Mouse (Mus musculus) bone marrow, adult 2 months (tissue): ENCODE measurements around the gene Pcx. TPM values are rescaled to one million over a fixed set of nuclear protein-coding genes. Genes with fewer than 3 reads are reported as not detected.

Experiments used
- H3K27ac ChIP-seq: fragments of 200-500 bp; 2 replicates; pipeline ENCODE4 v1.5.1; 2012; ENCODE audit warnings: low read depth, mild to moderate bottlenecking, control low read depth, inconsistent platforms, low read length; ENCODE audit not compliant: control insufficient read depth, poor library complexity, insufficient read depth
- H3K4me1 ChIP-seq: fragments of 200-500 bp; 2 replicates; pipeline ENCODE4 v1.6.1; 2011; ENCODE audit warnings: low read length; ENCODE audit not compliant: control insufficient read depth, insufficient read depth
- H3K4me3 ChIP-seq: fragments of 200-500 bp; replicated peaks from 2 replicates; pipeline ENCODE3; 2011; ENCODE audit warnings: mild to moderate bottlenecking, low read depth, low read length, control low read depth; ENCODE audit not compliant: control insufficient read depth
- CTCF ChIP-seq: fragments of 200-500 bp; IDR thresholded peaks from 2 replicates; pipeline ENCODE4 v1.5.1; 2011; ENCODE audit warnings: low read length, control low read depth; ENCODE audit not compliant: control insufficient read depth, insufficient read depth
- POLR2A ChIP-seq: fragments of 200-500 bp; IDR thresholded peaks from 2 replicates; pipeline ENCODE4 v1.6.1; 2011; ENCODE audit warnings: low read depth, mild to moderate bottlenecking, control low read depth, low read length, borderline replicate concordance; ENCODE audit not compliant: control insufficient read depth
- WGBS: fragments of 180-500 bp; shearing (Covaris S2); methylation state at CpG from one replicate; pipeline ENCODE4 v1.1.7; 2018; 5-methylcytosine and 5-hydroxymethylcytosine counted together
- polyA plus RNA-seq: library from polyadenylated mRNA; stranded (reverse); fragments of >200 nt; gene quantifications from 2 replicates; pipeline ENCODE4 v1.2.4, GENCODE M21; 2011; ENCODE audit warnings: low replicate concordance; ENCODE audit not compliant: missing spikeins, insufficient read depth, insufficient read length

The Pcx gene
- polyA plus RNA-seq, 1 experiment, result 8.7 TPM

GRCm38 (mm10) chr19:4620721-4621120 is 110.4 kb downstream of the Pcx start:
- peaks cover 3% of the 10 kb centered on the region for H3K4me1 ChIP-seq
- 85% methylated on average over 7 of the region's 7 CpGs for WGBS
- H3K27ac ChIP-seq, result no peak overlapping the region
- no peak overlapping the region for H3K4me3 ChIP-seq
- TF ChIP-seq POLR2A (no peak), CTCF (no peak)

- WGBS, result 84% methylated on average over 5 of the region's 5 CpGs
- no peak overlapping the region for H3K27ac ChIP-seq
- no peak overlapping the region for H3K4me3 ChIP-seq
- TF ChIP-seq CTCF, result no peak
- no peak for TF ChIP-seq POLR2A
- H3K4me1 ChIP-seq, result peaks cover 5% of the 10 kb centered on the region
These were observed 112.5 kb downstream of the Pcx start for GRCm38 (mm10) chr19:4622780-4623179.

GRCm38 (mm10) chr19:4623419-4623818 is 113.1 kb downstream of the Pcx start:
- H3K4me3 ChIP-seq, result no peak overlapping the region
- H3K4me1 ChIP-seq, result peaks cover 5% of the 10 kb centered on the region
- 92% methylated on average over 9 of the region's 9 CpGs for WGBS
- no peak overlapping the region for H3K27ac ChIP-seq
- TF ChIP-seq POLR2A, result no peak
- no peak for TF ChIP-seq CTCF

- 90% methylated on average over 12 of the region's 12 CpGs for WGBS
- TF ChIP-seq POLR2A (no peak), CTCF (no peak)
These were observed 113.7 kb downstream of the Pcx start for GRCm38 (mm10) chr19:4624006-4624405.

GRCm38 (mm10) chr19:4624406-4625178 is 114.3 kb downstream of the Pcx start:
- Histone ChIP-seq H3K4me3 (peak overlapping the region; percentile 96), H3K4me1 (peaks cover 5% of the 10 kb centered on the region), H3K27ac (peak overlapping the region; percentile 36; the same call in 1 of the 2 replicates)
- 27% methylated on average over 4 of the region's 4 CpGs for WGBS
- no peak for TF ChIP-seq CTCF
- TF ChIP-seq POLR2A, result no peak; the same call in 1 of the 2 replicates

More at GRCm38 (mm10) chr19:4624006-4624405, 113.7 kb downstream of the Pcx start:
- Histone ChIP-seq H3K27ac (no peak overlapping the region), H3K4me1 (peaks cover 5% of the 10 kb centered on the region), H3K4me3 (no peak overlapping the region)

GRCm38 (mm10) chr19:4625179-4625828 is 115.0 kb downstream of the Pcx start, which contains the start of gene Rce1:
Gene Rce1, minus strand, starts transcription at chr19:4625641.
- Histone ChIP-seq H3K27ac (peak within 1 kb of the TSS; percentile 89), H3K4me1 (peaks cover 5% of the 10 kb centered on the region), H3K4me3 (peak within 1 kb of the TSS; percentile 96)
- peak; percentile 31; the same call in 1 of the 2 replicates for TF ChIP-seq POLR2A
- no peak for TF ChIP-seq CTCF
- 1% methylated on average over 64 of the region's 64 CpGs for WGBS

GRCm38 (mm10) chr19:4625829-4626535 is 115.7 kb downstream of the Pcx start:
- TF ChIP-seq CTCF (no peak), POLR2A (no peak)
- Histone ChIP-seq H3K27ac (peak overlapping the region; percentile 89), H3K4me3 (peak overlapping the region; percentile 96), H3K4me1 (peaks cover 5% of the 10 kb centered on the region)
- WGBS, result under 1% methylated on average over 35 of the region's 35 CpGs

GRCm38 (mm10) chr19:4628819-4629218 is 118.5 kb downstream of the Pcx start:
- peaks cover 5% of the 10 kb centered on the region for H3K4me1 ChIP-seq
- WGBS, result 0% methylated on average over 1 of the region's 1 CpGs
- TF ChIP-seq POLR2A (no peak), CTCF (0 out of 2 replicates have a peak, but pooled peaks have one; percentile 36)
- no peak overlapping the region for H3K4me3 ChIP-seq
- no peak overlapping the region for H3K27ac ChIP-seq
